Mouse (Mus musculus) cerebellum, adult 8-10 months (tissue): ENCODE measurements around the gene Hist1h3g.
"Not testable (repeated sequence)": the region's sequence is repeated elsewhere in the genome, so short reads cannot be mapped to it uniquely, and the experiment has no call there.

Experiments
- DNase-seq: peaks from one replicate; pipeline ENCODE4 v3.0.0; 2022

Gene Hist1h3g

DNA sequence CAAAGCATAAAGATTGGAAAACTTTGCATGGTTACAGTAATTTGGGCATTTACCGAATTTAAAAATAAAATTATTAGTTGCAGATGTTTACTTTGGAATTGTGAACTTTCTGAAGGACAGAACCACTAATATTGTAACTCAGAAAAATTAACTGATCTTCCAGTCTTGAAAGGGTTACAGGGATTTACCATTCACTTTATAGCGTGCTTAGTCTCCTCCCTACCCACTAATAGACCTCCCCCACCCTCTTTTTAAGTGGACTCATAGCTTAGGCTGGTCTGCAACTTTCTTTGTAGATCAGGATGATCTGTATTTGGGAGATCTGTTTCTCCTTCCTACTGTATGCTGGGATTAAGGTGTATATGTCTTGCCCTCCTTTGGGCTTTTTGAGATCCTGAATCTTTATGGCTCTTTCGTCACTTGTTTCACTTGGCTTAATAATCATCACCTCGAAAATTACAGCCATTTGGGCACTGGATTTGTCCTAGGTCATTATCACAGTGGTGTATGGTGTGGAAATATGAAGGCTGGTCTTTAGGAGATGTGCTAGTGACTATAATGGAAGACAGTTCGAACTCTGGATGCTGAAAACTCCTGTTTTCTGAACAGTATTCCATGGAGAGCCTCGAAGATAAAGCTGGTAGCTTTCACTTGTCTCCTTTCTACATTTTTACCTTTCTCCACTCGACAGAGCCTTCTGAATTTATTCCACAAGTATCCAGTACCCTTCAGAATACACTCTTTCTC is 1.0 kb downstream of the Hist1h3g start:
- no peak for DNase-seq

DNA sequence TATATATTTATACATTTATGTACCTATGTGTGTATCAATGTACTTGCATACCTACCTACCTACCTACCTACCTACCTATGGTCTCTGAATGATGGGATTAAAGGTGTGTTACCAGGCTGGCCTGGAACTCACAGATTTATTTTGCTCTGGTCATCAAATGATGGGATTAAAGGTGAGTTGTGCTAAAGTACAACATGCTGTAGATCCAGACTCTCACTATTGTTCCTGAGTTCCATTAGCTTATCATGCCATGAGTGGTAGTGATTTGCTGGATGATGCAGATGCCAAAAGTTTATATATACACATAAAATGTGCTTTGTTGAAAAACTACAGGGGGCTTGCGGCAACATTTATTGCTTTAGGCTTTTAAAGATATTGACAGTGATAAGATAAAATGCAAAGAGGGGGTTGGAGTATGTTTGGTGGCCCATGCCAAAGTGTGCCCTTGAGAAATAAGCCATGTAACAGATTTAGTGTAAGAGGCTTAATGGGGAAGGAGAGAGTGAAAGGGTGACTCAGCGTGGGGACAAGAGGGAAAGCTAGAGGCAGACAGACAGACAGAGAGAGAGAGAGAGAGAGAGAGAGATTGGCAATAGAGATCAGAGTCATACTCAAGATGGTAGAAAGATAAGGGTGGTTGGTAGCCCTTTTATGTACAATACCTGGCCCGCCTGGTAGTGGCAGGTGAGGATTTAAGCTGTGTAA is 1.9 kb downstream of the Hist1h3g start:
- DNase-seq = no peak

- DNase-seq = no peak
These were observed 3.0 kb downstream of the Hist1h3g start for GRCm38 (mm10) chr13:23538249-23538648.

DNA sequence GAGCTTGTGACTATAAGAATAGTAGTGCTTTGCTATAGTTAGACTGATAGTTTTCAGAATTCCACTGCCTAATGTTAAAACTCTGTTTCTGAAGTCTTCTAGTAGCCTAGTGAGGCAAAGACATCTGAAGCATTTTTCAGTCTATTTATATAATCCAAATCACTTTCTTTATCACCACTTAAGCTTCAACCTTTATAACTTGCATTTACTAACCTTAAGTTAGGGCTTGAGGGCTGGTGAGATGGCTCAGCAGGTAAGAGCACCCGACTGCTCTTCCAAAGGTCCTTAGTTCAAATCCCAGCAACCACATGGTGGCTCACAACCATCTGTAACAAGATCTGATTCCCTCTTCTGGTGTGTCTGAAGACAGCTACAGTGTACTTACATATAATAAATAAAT is 4.6 kb downstream of the Hist1h3g start:
- not testable (repeated sequence) for DNase-seq

GRCm38 (mm10) chr13:23541497-23541896 is 6.3 kb downstream of the Hist1h3g start:
- DNase-seq = no peak

DNA sequence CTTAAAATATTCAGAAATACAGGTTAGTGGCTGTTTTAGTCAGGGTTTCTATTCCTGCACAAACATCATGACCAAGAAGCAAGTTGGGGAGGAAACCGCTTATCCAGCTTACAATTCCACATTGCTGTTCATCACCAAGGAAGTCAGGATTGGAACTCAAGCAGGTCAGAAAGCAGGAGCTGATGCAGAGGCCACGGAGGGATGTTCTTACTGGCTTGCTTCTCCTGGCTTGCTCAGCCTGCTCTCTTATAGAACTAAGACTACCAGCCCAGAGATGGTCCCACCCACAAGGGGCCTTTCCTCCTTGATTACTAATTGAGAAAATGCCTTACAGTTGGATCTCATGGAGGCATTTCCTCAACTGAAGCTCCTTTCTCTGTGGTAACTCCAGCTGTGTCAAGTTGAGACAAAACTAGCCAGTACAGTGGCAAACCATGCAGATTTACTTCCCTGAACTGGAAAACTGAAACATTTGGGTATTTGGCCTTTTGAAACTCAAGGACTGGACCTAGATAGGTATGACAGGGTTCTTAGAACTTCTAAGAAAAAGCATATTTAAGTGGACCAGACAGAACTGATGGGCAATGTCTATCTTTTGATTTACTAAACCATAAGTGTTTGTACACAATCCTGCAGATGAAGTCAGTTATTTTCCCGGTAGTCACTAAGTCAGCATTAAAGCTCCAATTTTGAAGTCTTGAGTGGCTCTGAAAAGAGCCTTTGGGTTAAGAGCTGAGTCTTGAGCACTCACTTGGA is 7.2 kb downstream of the Hist1h3g start:
- not testable (repeated sequence) for DNase-seq

- DNase-seq = peak; percentile 43
These were observed 7.9 kb downstream of the Hist1h3g start, which contains the start of gene Hist1h2bh for GRCm38 (mm10) chr13:23542999-23543607. TSS of gene Hist1h2bh (minus strand) at chr13:23543392.

GRCm38 (mm10) chr13:23543965-23544786 is 9.0 kb downstream of the Hist1h3g start, which contains the start of gene Hist1h3f:
TSS of gene Hist1h3f (plus strand) at chr13:23544052.
- peak; percentile 81 for DNase-seq

- not testable (repeated sequence) for DNase-seq
These were observed 9.5 kb downstream of the Hist1h3g start for GRCm38 (mm10) chr13:23544787-23545120.

DNA sequence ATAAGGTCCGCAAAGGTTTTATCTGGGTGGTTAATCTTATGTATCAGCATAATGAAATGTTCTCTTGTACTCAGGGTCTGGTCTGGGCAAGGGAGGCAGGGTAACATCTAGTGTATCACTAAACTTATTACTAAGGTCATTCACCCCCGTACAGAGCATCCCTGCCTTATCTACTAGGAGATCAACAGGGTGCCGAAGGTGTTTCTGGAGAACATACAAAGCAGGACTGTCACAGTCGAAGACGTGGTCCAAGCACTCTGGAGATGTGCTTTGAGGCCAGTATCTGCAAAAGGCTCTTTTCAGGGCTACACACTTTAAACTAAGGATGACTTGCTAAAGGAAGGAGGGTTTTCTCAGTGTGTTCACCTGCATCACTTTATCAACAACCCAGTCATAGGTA is 11.5 kb downstream of the Hist1h3g start:
- no peak for DNase-seq

- no peak for DNase-seq
These were observed 15.5 kb downstream of the Hist1h3g start for GRCm38 (mm10) chr13:23550761-23551145.

GRCm38 (mm10) chr13:23551146-23551834 is 16.1 kb downstream of the Hist1h3g start, which contains the start of gene Hist1h4f:
TSS of gene Hist1h4f (minus strand) at chr13:23551648.
- DNase-seq = peak; percentile 88

DNA sequence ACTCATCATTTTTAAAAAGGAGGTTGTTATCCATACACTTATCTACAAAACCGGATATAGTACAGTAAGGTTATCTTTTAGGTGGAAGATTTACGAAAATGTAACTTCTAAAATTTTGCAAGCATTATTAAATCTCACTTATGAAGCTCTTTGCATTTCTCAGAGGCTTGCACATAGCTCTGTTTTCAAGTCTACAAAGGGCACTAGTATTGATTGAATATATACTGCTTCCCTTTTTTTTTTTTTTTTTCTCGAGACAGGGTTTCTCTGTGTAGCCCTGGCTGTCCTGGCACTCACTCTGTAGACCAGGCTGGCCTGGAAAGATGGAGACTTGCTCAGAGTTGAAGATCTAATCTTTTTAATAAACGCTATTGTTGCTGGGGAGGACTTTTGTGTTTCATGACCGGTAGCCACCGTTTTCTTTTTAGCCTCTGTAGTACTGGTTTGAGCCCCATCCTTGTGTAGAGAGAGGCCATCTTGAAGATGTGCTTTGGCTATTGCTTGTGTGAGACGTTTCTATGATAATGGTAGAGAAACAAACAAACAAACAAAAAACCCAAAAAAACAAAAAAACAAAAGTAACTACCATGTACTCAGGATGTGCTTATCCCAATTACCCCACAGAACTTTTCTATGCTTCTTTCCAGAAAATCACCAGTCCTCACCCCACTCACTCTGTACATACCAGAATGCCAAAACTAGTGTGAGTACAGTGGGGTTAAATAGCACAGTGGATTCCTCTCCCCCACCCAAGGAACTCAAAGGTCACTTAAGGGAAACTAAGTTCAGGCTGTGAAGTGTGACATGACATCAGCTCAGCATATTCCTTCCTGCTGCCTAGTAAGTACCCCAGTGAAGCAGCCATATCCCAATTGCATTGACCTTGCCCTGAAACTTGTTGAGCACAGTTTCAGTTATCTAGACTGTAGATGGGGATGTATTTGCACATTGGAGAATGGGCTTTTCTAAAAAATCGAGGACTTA is 17.0 kb downstream of the Hist1h3g start:
- no peak for DNase-seq

- no peak for DNase-seq
These were observed 17.7 kb downstream of the Hist1h3g start, which contains the start of gene Hist1h1d for GRCm38 (mm10) chr13:23552962-23553361. TSS of gene Hist1h1d (plus strand) at chr13:23553262.

GRCm38 (mm10) chr13:23554393-23554792 is 19.2 kb downstream of the Hist1h3g start:
- no peak for DNase-seq

- peak; percentile 60 for DNase-seq
These were observed 20.0 kb downstream of the Hist1h3g start for GRCm38 (mm10) chr13:23554925-23555838.

DNA sequence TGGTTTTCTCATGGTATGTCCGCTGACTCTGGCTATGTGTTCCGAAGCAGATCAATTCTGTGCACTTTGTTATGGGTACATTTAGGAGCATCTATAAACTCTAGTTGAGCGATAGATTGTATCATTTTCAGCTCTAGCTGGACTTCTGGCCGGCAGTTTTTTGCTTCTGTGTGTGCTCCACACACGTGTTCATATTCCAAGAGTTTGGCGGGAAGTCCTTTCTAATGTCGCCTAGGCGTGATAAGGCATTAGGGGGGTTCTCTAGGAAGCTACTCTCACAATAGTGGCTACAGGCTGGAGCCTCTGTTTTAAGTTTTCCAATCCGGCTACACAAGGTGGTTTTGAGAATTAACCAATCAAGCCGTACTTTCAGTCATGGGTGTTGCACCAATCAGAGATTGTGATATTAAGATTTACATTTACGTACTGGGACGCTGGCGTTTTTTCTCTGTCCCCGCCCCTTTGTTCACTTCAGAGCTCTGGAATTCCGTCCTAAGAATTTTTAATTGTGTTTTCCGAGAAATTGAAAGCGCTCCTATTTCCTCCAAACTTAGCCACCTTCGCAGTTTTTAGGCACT is 20.7 kb downstream of the Hist1h3g start:
- DNase-seq = peak; percentile 57

- DNase-seq = no peak
These were observed 21.7 kb downstream of the Hist1h3g start for GRCm38 (mm10) chr13:23556906-23557305.

DNA sequence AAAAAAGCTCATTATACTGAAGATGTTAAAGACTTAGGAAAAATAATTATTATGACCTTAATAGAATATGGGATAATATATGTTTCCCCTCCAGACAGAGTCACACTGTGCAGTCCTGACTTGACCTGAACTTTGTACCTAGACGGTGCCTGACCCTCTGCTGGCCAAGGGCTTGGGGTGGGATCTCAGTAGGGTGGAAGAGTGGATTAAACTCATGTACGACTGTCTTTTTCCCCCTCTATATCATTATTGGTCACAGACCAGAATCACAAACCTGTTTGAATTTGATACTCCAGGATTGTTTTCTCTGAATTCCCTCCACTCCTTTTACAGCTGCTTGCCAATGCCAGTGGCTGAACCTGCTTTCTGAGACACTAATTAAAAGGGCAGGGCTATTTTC is 25.5 kb downstream of the Hist1h3g start:
- DNase-seq = not testable (repeated sequence)
